Mouse (Mus musculus): ENCODE results near the gene Ptprh. TPM values are rescaled to one million over a fixed set of nuclear protein-coding genes. Genes with fewer than 3 reads are reported as not detected.

The Ptprh gene
- polyA plus RNA-seq, 1 experiment, result not detected

GRCm38 (mm10) chr7:4521231-4522003 is 82.4 kb downstream of the Ptprh start:
- Histone ChIP-seq H3K27ac (ENCODE audit: insufficient read depth, low read depth, low read length) (no peak overlapping the region), H3K4me1 (ENCODE audit: control insufficient read depth, insufficient read depth, low read length) (peaks cover 11% of the 10 kb centered on the region), H3K4me3 (ENCODE audit: insufficient read depth, low read depth, low read length) (0 out of 2 replicates have a peak overlapping the region, but pooled peaks have one; percentile 10)
- 44% methylated on average over 32 of the region's 32 CpGs for WGBS
- no peak for TF ChIP-seq POLR2A (IDR thresholded peaks at IDR 0.05; ENCODE audit: insufficient read depth, low read depth, low read length)
- TF ChIP-seq CTCF (IDR thresholded peaks at IDR 0.05; ENCODE audit: insufficient read depth, low read depth, low read length), result no peak

- WGBS, result 74% methylated on average over 1 of the region's 1 CpGs
- Histone ChIP-seq H3K27ac (ENCODE audit: insufficient read depth, low read depth, low read length) (no peak overlapping the region), H3K4me3 (ENCODE audit: insufficient read depth, low read depth, low read length) (no peak overlapping the region), H3K4me1 (ENCODE audit: control insufficient read depth, insufficient read depth, low read length) (peaks cover 19% of the 10 kb centered on the region)
- no peak for TF ChIP-seq CTCF (IDR thresholded peaks at IDR 0.05; ENCODE audit: insufficient read depth, low read depth, low read length)
- no peak for TF ChIP-seq POLR2A (IDR thresholded peaks at IDR 0.05; ENCODE audit: insufficient read depth, low read depth, low read length)
These were observed 85.4 kb downstream of the Ptprh start for GRCm38 (mm10) chr7:4518487-4518886.

DNA sequence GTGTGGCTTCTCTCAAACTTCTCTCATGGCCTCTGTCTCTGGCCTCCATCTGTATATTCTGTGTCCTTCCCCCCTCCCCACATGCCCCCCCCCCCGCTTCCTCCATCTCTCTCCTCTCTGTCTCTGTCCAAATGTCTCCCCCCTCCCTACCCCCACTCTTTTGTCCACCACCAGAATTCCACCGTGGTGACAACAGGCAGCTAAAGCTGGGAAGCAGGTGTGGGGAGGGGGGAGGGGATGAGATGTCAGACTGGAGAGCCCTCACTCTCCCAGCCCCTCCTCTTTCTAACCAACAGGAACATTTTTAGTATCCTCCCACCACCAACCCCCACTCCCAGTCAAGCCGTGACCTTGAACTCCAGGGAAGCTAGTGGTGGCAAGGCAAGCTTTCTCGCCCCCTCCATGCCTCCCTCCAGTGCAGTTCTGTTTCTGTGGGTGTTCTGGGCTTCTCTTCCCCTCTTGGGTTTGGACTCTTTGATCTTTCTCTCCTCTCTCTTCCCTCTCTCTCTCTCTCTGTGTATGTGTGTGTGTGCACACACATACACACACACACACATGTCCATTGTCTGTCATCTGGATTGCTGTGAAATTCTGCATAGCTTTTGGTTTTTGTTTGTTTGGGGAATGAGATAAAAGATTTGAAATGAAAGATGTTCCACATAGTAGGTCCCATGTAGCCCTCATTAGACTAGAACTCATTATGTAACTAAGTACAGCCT is 87.3 kb downstream of the Ptprh start, which contains the start of gene Tnnt1:
Gene Tnnt1 (minus strand): TSS at position 51 of the 719 bp plus-strand sequence.
- 39% methylated on average over 4 of the region's 4 CpGs for WGBS
- Histone ChIP-seq H3K4me3 (ENCODE audit: insufficient read depth, low read depth, low read length) (no peak within 1 kb of the TSS), H3K27ac (ENCODE audit: insufficient read depth, low read depth, low read length) (no peak within 1 kb of the TSS), H3K4me1 (ENCODE audit: control insufficient read depth, insufficient read depth, low read length) (peaks cover 17% of the 10 kb centered on the region)
- no peak for TF ChIP-seq CTCF (IDR thresholded peaks at IDR 0.05; ENCODE audit: insufficient read depth, low read depth, low read length)
- no peak for TF ChIP-seq POLR2A (IDR thresholded peaks at IDR 0.05; ENCODE audit: insufficient read depth, low read depth, low read length)

DNA sequence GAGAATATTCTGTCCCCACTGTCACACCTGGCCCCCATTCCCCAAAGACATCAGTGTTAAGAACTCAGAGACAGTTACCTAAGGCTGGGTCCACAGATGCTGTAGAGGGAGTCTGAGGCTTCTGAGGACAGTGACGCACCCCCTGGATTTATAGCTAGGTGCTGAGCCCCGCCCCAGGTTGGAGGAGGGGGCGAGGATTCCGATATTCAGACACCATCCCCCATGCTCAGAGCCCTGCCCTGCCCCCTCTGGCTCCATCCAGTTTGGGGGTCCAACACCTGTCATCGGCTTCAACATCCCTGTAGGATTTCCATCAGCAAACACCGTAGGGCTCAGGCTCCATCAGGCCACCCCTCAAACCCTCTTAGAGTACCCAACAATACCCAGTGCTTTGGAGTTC is 88.0 kb downstream of the Ptprh start:
- WGBS, result 67% methylated on average over 6 of the region's 6 CpGs
- TF ChIP-seq POLR2A (IDR thresholded peaks at IDR 0.05; ENCODE audit: insufficient read depth, low read depth, low read length) (no peak), CTCF (IDR thresholded peaks at IDR 0.05; ENCODE audit: insufficient read depth, low read depth, low read length) (no peak)
- H3K27ac ChIP-seq (ENCODE audit: insufficient read depth, low read depth, low read length), result no peak overlapping the region
- H3K4me3 ChIP-seq (ENCODE audit: insufficient read depth, low read depth, low read length), result no peak overlapping the region
- H3K4me1 ChIP-seq (ENCODE audit: control insufficient read depth, insufficient read depth, low read length), result peaks cover 13% of the 10 kb centered on the region

DNA sequence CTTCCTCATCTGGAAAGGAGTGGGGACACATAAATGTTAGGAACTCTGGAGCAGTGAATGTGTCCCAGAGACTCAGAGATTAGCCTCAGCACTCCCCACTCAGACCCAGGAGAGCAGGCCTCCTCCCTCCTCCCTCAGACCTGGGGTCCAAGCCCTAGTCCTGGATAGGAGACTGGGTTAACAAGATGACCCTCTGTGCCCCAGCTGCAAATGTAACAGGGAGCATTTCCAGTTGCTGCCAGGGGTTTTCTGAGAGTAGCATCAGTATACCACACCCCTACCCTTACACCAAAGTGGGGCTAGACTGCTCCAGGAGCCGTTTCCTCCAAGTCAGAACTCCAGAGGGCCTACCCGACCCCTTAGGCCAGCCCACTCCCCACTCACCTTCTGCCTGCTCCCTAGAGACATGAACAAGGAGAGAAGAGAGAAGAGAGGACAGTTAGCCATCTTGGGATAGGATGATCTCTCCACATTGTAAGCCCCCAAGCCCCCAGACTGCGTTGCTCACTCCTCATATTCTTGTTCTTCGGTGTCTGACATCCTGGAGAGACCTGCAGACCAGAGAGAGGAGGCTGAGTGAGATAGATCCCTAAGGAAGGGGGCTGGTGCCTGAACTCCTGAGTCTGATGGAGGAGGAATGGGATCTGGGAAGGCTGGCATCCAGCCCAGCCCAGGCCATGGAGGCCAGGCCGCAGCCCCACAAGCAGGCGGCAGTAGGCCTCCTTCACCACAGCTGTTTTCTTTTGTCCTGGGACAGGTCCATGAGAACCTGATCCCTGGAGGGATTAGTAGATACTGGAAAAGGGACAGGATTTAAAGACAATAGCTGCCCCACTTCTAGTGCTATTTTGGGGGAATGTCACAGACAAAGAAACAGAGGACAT is 89.8 kb downstream of the Ptprh start:
- H3K4me3 ChIP-seq (ENCODE audit: insufficient read depth, low read depth, low read length), result no peak overlapping the region
- TF ChIP-seq POLR2A (IDR thresholded peaks at IDR 0.05; ENCODE audit: insufficient read depth, low read depth, low read length) (no peak), CTCF (IDR thresholded peaks at IDR 0.05; ENCODE audit: insufficient read depth, low read depth, low read length) (no peak)
- 61% methylated on average over 6 of the region's 6 CpGs for WGBS
- peaks cover 11% of the 10 kb centered on the region for H3K4me1 ChIP-seq (ENCODE audit: control insufficient read depth, insufficient read depth, low read length)
- H3K27ac ChIP-seq (ENCODE audit: insufficient read depth, low read depth, low read length), result no peak overlapping the region

DNA sequence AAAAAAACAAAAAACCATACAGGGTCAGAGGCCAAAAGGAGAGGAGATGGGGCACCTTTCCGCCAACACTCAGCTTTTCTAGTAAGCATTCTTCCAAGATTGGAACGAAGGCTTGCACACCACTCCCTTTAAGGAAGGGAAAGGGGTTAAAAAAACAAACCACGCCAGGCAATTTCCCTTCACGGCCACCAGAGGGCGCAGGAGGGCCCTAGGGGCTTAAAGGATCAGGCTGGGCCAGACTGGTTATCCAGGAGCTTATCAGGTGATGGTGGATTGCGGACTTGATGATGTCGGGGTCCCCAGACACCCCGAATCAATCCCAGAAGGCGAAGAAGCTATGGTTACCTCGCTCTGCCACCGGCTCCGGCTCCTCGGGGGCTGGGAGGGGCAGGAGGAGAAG is 90.6 kb downstream of the Ptprh start:
- no peak overlapping the region for H3K4me3 ChIP-seq (ENCODE audit: insufficient read depth, low read depth, low read length)
- peaks cover 11% of the 10 kb centered on the region for H3K4me1 ChIP-seq (ENCODE audit: control insufficient read depth, insufficient read depth, low read length)
- WGBS, result 32% methylated on average over 13 of the region's 13 CpGs
- TF ChIP-seq CTCF (IDR thresholded peaks at IDR 0.05; ENCODE audit: insufficient read depth, low read depth, low read length), result peak; percentile 91
- TF ChIP-seq POLR2A (IDR thresholded peaks at IDR 0.05; ENCODE audit: insufficient read depth, low read depth, low read length), result no peak
- no peak overlapping the region for H3K27ac ChIP-seq (ENCODE audit: insufficient read depth, low read depth, low read length)

- no peak for TF ChIP-seq POLR2A (IDR thresholded peaks at IDR 0.05; ENCODE audit: insufficient read depth, low read depth, low read length)
- TF ChIP-seq CTCF (IDR thresholded peaks at IDR 0.05; ENCODE audit: insufficient read depth, low read depth, low read length), result no peak
- H3K27ac ChIP-seq (ENCODE audit: insufficient read depth, low read depth, low read length), result no peak overlapping the region
- WGBS, result 76% methylated on average over 8 of the region's 8 CpGs
- H3K4me1 ChIP-seq (ENCODE audit: control insufficient read depth, insufficient read depth, low read length), result peaks cover 11% of the 10 kb centered on the region
- H3K4me3 ChIP-seq (ENCODE audit: insufficient read depth, low read depth, low read length), result no peak overlapping the region
These were observed 92.2 kb downstream of the Ptprh start for GRCm38 (mm10) chr7:4511489-4512224.
